Mouse (Mus musculus) right cerebral cortex, postnatal 4 days (tissue): Measurements from ENCODE around the gene Rrbp1.

Experiments
- DNase-seq: peaks from one replicate; pipeline ENCODE4 v3.0.0-alpha.2; 2022

Gene Rrbp1

GRCm38 (mm10) chr2:144011080-144011551 lies at the start of gene Rrbp1:
Gene Rrbp1 (minus strand): TSS chr2:144011263.
- DNase-seq, result peak; percentile 97

GRCm38 (mm10) chr2:144057735-144058134 lies 46.7 kb upstream of the Rrbp1 start:
- no peak for DNase-seq

GRCm38 (mm10) chr2:144052410-144053065 lies 41.5 kb upstream of the Rrbp1 start:
- peak; percentile 78 for DNase-seq

- DNase-seq, result no peak
These were observed 39.8 kb upstream of the Rrbp1 start for GRCm38 (mm10) chr2:144050861-144051260.

- DNase-seq, result no peak
These were observed 39.1 kb upstream of the Rrbp1 start for GRCm38 (mm10) chr2:144050146-144050680.

- DNase-seq, result no peak
These were observed 35.9 kb upstream of the Rrbp1 start for GRCm38 (mm10) chr2:144046916-144047315.

- no peak for DNase-seq
These were observed 34.9 kb upstream of the Rrbp1 start for GRCm38 (mm10) chr2:144045756-144046560.

GRCm38 (mm10) chr2:144044726-144045125 lies 33.7 kb upstream of the Rrbp1 start:
- peak; percentile 58 for DNase-seq

- no peak for DNase-seq
These were observed 21.6 kb upstream of the Rrbp1 start, which contains the start of gene Banf2 for GRCm38 (mm10) chr2:144032664-144033063. Gene Banf2 (plus strand): TSS chr2:144033059.

- no peak for DNase-seq
These were observed 19.7 kb upstream of the Rrbp1 start for GRCm38 (mm10) chr2:144030791-144031190.

- no peak for DNase-seq
These were observed 15.4 kb upstream of the Rrbp1 start for GRCm38 (mm10) chr2:144026456-144026855.

GRCm38 (mm10) chr2:144025361-144025760 lies 14.3 kb upstream of the Rrbp1 start:
- DNase-seq, result no peak

- DNase-seq, result no peak
These were observed 11.4 kb upstream of the Rrbp1 start for GRCm38 (mm10) chr2:144022441-144022840.

GRCm38 (mm10) chr2:144019971-144020370 lies 8.9 kb upstream of the Rrbp1 start:
- no peak for DNase-seq

- no peak for DNase-seq
These were observed 4.8 kb upstream of the Rrbp1 start for GRCm38 (mm10) chr2:144015861-144016260.

GRCm38 (mm10) chr2:144014481-144014880 lies 3.4 kb upstream of the Rrbp1 start:
- no peak for DNase-seq

- no peak for DNase-seq
These were observed 3.0 kb upstream of the Rrbp1 start for GRCm38 (mm10) chr2:144014051-144014450.

- DNase-seq, result peak; percentile 78
These were observed 600 bp downstream of the Rrbp1 start for GRCm38 (mm10) chr2:144010282-144011044.

GRCm38 (mm10) chr2:144009551-144010281 lies 1.3 kb downstream of the Rrbp1 start:
- no peak for DNase-seq

- no peak for DNase-seq
These were observed 2.0 kb downstream of the Rrbp1 start for GRCm38 (mm10) chr2:144009081-144009480.

- DNase-seq, result no peak
These were observed 3.9 kb downstream of the Rrbp1 start for GRCm38 (mm10) chr2:144007211-144007610.

GRCm38 (mm10) chr2:144006686-144007085 lies 4.4 kb downstream of the Rrbp1 start:
- DNase-seq, result no peak
